Mouse (Mus musculus) embryonic stem cell, embryonic (primary cell): Measurements from ENCODE around the gene Gm5797.
"Not testable (repeated sequence)": the region's sequence is repeated elsewhere in the genome, so short reads cannot be mapped to it uniquely, and the experiment has no call there.

Source experiments
- CTCF ChIA-PET, 4 experiments: fragments of 300-600 bp in 2 of 4; fragments of 350-600 bp in 2 of 4; sonication (Branson Sonifier 250); formaldehyde crosslinking; loops; one replicate each; lab custom pipeline; 2022; ENCODE audit warnings: inconsistent platforms in 2 of 4; lab: Charles Lee
- POLR2A ChIA-PET, 4 experiments: fragments of 300-600 bp in 2 of 4; fragments of 350-600 bp in 2 of 4; sonication (Branson Sonifier 250); formaldehyde crosslinking; loops; one replicate each; lab custom pipeline; 2022; ENCODE audit warnings: antibody characterized with exemption in 4 of 4, inconsistent platforms in 1 of 4; lab: Charles Lee

The Gm5797 gene

GRCm38 (mm10) chr14:7332295-7332694 lies at the start of gene Gm5797:
TSS of gene Gm5797 (minus strand) at chr14:7332395.
- CTCF ChIA-PET, POLR2A ChIA-PET: not testable (repeated sequence)

GRCm38 (mm10) chr14:7365034-7365433 lies 32.8 kb upstream of the Gm5797 start, which contains the start of gene Gm8374:
TSS of gene Gm8374 (minus strand) at chr14:7365134.
- CTCF ChIA-PET, POLR2A ChIA-PET: not testable (repeated sequence)

GRCm38 (mm10) chr14:7315093-7315492 lies 17.1 kb downstream of the Gm5797 start:
- POLR2A ChIA-PET, CTCF ChIA-PET: not testable (repeated sequence)

GRCm38 (mm10) chr14:7314661-7315060 lies 17.5 kb downstream of the Gm5797 start, which contains the start of gene Gm3739:
TSS of gene Gm3739 (minus strand) at chr14:7315049.
- POLR2A ChIA-PET, CTCF ChIA-PET: not testable (repeated sequence)
